Mouse (Mus musculus): ENCODE measurements around the gene Olfr360. TPM values are rescaled to one million over a fixed set of nuclear protein-coding genes. Genes with fewer than 3 reads are reported as not detected.

Gene Olfr360
- polyA plus RNA-seq (2014; fragmentation: Illumina TruSeq; extraction: RNeasy Lipid Tissue Mini Kit (QIAGEN cat#74804); ENCODE audit: low read depth, low replicate concordance): not detected

DNA sequence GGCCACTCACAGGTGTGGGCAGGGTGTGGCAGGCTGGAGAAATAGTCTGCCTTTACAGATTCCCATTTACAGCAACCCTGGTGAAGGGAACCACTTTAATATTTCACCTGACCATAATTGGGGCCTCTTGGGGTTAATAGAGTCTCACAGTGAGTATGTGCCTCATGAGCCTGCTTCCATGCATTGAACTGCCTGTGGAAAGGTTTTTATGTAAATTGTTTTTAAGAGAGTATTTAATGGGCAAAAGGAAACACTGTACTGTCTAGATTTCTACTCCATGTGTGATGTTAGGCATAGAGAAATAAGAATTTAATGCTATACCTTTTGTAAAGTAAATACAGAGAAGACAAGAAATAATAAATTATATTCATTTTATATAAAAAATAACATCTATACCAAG lies at the start of gene Olfr360:
Olfr360 (plus strand) TSS at position 301 of the 400 bp plus-strand sequence.

DNA sequence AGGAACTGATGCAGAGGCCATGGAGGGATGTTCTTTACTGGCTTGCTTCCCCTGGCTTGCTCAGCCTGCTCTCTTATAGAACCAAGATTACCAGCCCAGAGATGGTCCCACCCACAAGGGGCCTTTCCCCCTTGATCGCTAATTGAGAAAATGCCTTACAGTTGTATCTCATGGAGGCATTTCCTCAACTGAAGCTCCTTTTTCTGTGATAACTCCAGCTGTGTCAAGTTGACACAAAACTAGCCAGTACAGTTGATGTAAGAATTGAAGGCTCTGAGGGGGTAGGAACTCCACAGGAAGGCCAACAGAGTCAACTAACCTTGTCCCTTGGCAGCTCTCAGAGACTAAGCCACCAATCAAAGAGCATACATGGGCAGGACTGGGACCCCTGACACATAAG lies 23.6 kb downstream of the Olfr360 start, which contains the start of gene Olfr361:
Olfr361 (minus strand) TSS at position 101 of the 400 bp plus-strand sequence.

DNA sequence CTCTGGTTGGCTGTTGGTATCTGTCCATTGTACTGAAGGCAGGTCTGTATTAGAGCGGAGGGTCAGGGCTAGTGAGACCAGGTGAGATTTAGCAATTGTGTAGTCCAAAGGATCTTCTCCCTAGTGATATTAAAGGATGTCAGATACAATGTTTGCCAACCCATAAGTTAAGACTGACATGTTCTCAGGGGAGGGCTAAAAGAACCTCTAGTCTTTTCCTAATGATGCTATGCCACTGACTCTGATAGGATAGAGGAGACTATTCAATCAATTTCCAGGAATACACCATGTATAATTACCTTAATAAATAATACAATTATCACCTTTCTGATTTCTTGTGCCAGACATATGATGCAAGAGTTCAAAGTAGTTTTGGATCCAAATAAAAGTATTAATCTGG lies 52.3 kb downstream of the Olfr360 start, which contains the start of gene Olfr362:
Olfr362 (minus strand) TSS at position 101 of the 400 bp plus-strand sequence.

Other genes with a start within 250 kb of the Olfr360 start
- not detected for gene Olfr3, start 248.7 kb upstream of the Olfr360 start, polyA plus RNA-seq (2014; fragmentation: Illumina TruSeq; extraction: RNeasy Lipid Tissue Mini Kit (QIAGEN cat#74804); ENCODE audit: low read depth, low replicate concordance)
- gene Olfr350, start 219.4 kb upstream of the Olfr360 start, polyA plus RNA-seq (2014; fragmentation: Illumina TruSeq; extraction: RNeasy Lipid Tissue Mini Kit (QIAGEN cat#74804); ENCODE audit: low read depth, low replicate concordance): not detected
- not detected for gene Olfr351, start 203.1 kb upstream of the Olfr360 start, polyA plus RNA-seq (2014; fragmentation: Illumina TruSeq; extraction: RNeasy Lipid Tissue Mini Kit (QIAGEN cat#74804); ENCODE audit: low read depth, low replicate concordance)
- not detected for gene Olfr352, start 197.3 kb upstream of the Olfr360 start, polyA plus RNA-seq (2014; fragmentation: Illumina TruSeq; extraction: RNeasy Lipid Tissue Mini Kit (QIAGEN cat#74804); ENCODE audit: low read depth, low replicate concordance)
- gene Olfr353, start 172.8 kb upstream of the Olfr360 start, polyA plus RNA-seq (2014; fragmentation: Illumina TruSeq; extraction: RNeasy Lipid Tissue Mini Kit (QIAGEN cat#74804); ENCODE audit: low read depth, low replicate concordance): not detected
- not detected for gene Olfr354, start 160.1 kb upstream of the Olfr360 start, polyA plus RNA-seq (2014; fragmentation: Illumina TruSeq; extraction: RNeasy Lipid Tissue Mini Kit (QIAGEN cat#74804); ENCODE audit: low read depth, low replicate concordance)
- gene Olfr355, start 136.8 kb upstream of the Olfr360 start, polyA plus RNA-seq (2014; fragmentation: Illumina TruSeq; extraction: RNeasy Lipid Tissue Mini Kit (QIAGEN cat#74804); ENCODE audit: low read depth, low replicate concordance): not detected
- not detected for gene Olfr356, start 128.6 kb upstream of the Olfr360 start, polyA plus RNA-seq (2014; fragmentation: Illumina TruSeq; extraction: RNeasy Lipid Tissue Mini Kit (QIAGEN cat#74804); ENCODE audit: low read depth, low replicate concordance)
- gene Olfr357, start 71.9 kb upstream of the Olfr360 start, polyA plus RNA-seq (2014; fragmentation: Illumina TruSeq; extraction: RNeasy Lipid Tissue Mini Kit (QIAGEN cat#74804); ENCODE audit: low read depth, low replicate concordance): 0.53 TPM
- not detected for gene Olfr358, start 56.4 kb upstream of the Olfr360 start, polyA plus RNA-seq (2014; fragmentation: Illumina TruSeq; extraction: RNeasy Lipid Tissue Mini Kit (QIAGEN cat#74804); ENCODE audit: low read depth, low replicate concordance)
- 1.9 TPM for gene Olfr361, start 23.5 kb downstream of the Olfr360 start, polyA plus RNA-seq (2014; fragmentation: Illumina TruSeq; extraction: RNeasy Lipid Tissue Mini Kit (QIAGEN cat#74804); ENCODE audit: low read depth, low replicate concordance)
- gene Olfr362, start 52.2 kb downstream of the Olfr360 start, polyA plus RNA-seq (2014; fragmentation: Illumina TruSeq; extraction: RNeasy Lipid Tissue Mini Kit (QIAGEN cat#74804); ENCODE audit: low read depth, low replicate concordance): 1.0 TPM
- not detected for gene Olfr364-ps1, start 73.6 kb downstream of the Olfr360 start, polyA plus RNA-seq (2014; fragmentation: Illumina TruSeq; extraction: RNeasy Lipid Tissue Mini Kit (QIAGEN cat#74804); ENCODE audit: low read depth, low replicate concordance)
- gene Olfr365, start 122.5 kb downstream of the Olfr360 start, polyA plus RNA-seq (2014; fragmentation: Illumina TruSeq; extraction: RNeasy Lipid Tissue Mini Kit (QIAGEN cat#74804); ENCODE audit: low read depth, low replicate concordance): 0.10 TPM
- not detected for gene Olfr366, start 145.8 kb downstream of the Olfr360 start, polyA plus RNA-seq (2014; fragmentation: Illumina TruSeq; extraction: RNeasy Lipid Tissue Mini Kit (QIAGEN cat#74804); ENCODE audit: low read depth, low replicate concordance)

Measured in testis, adult 10 weeks (tissue).